Mouse (Mus musculus): ENCODE data around the gene Stra6. TPM values are rescaled to one million over a fixed set of nuclear protein-coding genes. Genes with fewer than 3 reads are reported as not detected.

Stra6 gene
- total and polyA plus RNA-seq, 2 experiments from 2014 or later = 11.0 to 16.2 TPM

- H3K36me3 ChIP-seq (ENCODE audit: insufficient read depth) = peaks cover 2% of the 10 kb centered on the region; the same call in 1 of the 2 replicates
- H3K4me3 ChIP-seq (ENCODE audit: low read depth, low read length) = peak overlapping the region; percentile 52
- DNase-seq = peak; percentile 56
- WGBS = 8% methylated on average over 46 of the region's 46 CpGs
- no peaks in the 10 kb centered on the region; the same call in 1 of the 2 replicates for H3K27me3 ChIP-seq (ENCODE audit: insufficient read depth, low read length)
- H3K9ac ChIP-seq = peak overlapping the region; percentile 68
- H3K4me2 ChIP-seq (ENCODE audit: low read depth) = peak overlapping the region; percentile 65
- peaks cover 9% of the 10 kb centered on the region; the same call in 1 of the 2 replicates for H3K4me1 ChIP-seq (ENCODE audit: insufficient read depth)
- peak overlapping the region; percentile 95 for H3K27ac ChIP-seq (ENCODE audit: low read depth, low read length)
- H3K9me3 ChIP-seq (ENCODE audit: low read length) = no peaks in the 10 kb centered on the region
- no peak for ATAC-seq
- no peak for TF ChIP-seq CTCF (IDR thresholded peaks at IDR 0.05; ENCODE audit: low read depth)
Measured at GRCm38 (mm10) chr9:58196610-58197567, 133.3 kb downstream of the Stra6 start.

GRCm38 (mm10) chr9:58197781-58198701 lies 134.5 kb downstream of the Stra6 start:
- Histone ChIP-seq H3K4me1 (ENCODE audit: insufficient read depth) (peaks cover 15% of the 10 kb centered on the region; the same call in 1 of the 2 replicates), H3K36me3 (ENCODE audit: insufficient read depth) (peaks cover 2% of the 10 kb centered on the region; the same call in 1 of the 2 replicates), H3K27me3 (ENCODE audit: insufficient read depth, low read length) (peaks cover 3% of the 10 kb centered on the region), H3K9ac (peak overlapping the region; percentile 68), H3K27ac (ENCODE audit: low read depth, low read length) (peak overlapping the region; percentile 95), H3K9me3 (ENCODE audit: low read length) (no peaks in the 10 kb centered on the region), H3K4me2 (ENCODE audit: low read depth) (peak overlapping the region; percentile 65), H3K4me3 (ENCODE audit: low read depth, low read length) (peak overlapping the region; percentile 52)
- TF ChIP-seq CTCF (IDR thresholded peaks at IDR 0.05; ENCODE audit: low read depth) = peak; percentile 72
- DNase-seq = peak; percentile 76
- peak; percentile 11; the same call in 1 of the 2 replicates for ATAC-seq
- WGBS = 3% methylated on average over 58 of the region's 58 CpGs

GRCm38 (mm10) chr9:58198801-58199371 lies 135.3 kb downstream of the Stra6 start:
- peak; percentile 71 for DNase-seq
- 0 out of 2 replicates have a peak, but pooled peaks have one; percentile 0 for ATAC-seq
- Histone ChIP-seq H3K36me3 (ENCODE audit: insufficient read depth) (peaks cover 2% of the 10 kb centered on the region; the same call in 1 of the 2 replicates), H3K9ac (peak overlapping the region; percentile 68), H3K9me3 (ENCODE audit: low read length) (no peaks in the 10 kb centered on the region), H3K27ac (ENCODE audit: low read depth, low read length) (peak overlapping the region; percentile 95), H3K4me1 (ENCODE audit: insufficient read depth) (peaks cover 15% of the 10 kb centered on the region; the same call in 1 of the 2 replicates), H3K27me3 (ENCODE audit: insufficient read depth, low read length) (peaks cover 3% of the 10 kb centered on the region), H3K4me2 (ENCODE audit: low read depth) (peak overlapping the region; percentile 65), H3K4me3 (ENCODE audit: low read depth, low read length) (peak overlapping the region; percentile 52)
- TF ChIP-seq CTCF (IDR thresholded peaks at IDR 0.05; ENCODE audit: low read depth) = peak; percentile 26; the same call in 1 of the 2 replicates
- WGBS = 6% methylated on average over 35 of the region's 38 CpGs

- WGBS = 3% methylated on average over 41 of the region's 41 CpGs
- peak; percentile 57 for DNase-seq
Measured at GRCm38 (mm10) chr9:58199381-58200269, 136.0 kb downstream of the Stra6 start.

GRCm38 (mm10) chr9:58200270-58201090 lies 136.9 kb downstream of the Stra6 start:
- no peaks in the 10 kb centered on the region for H3K9me3 ChIP-seq (ENCODE audit: low read length)
- H3K36me3 ChIP-seq (ENCODE audit: insufficient read depth) = peaks cover 2% of the 10 kb centered on the region; the same call in 1 of the 2 replicates
- peak overlapping the region; percentile 52 for H3K4me3 ChIP-seq (ENCODE audit: low read depth, low read length)
- peaks cover 21% of the 10 kb centered on the region for H3K4me1 ChIP-seq (ENCODE audit: insufficient read depth)
- peak overlapping the region; percentile 68 for H3K9ac ChIP-seq
- no peak for ATAC-seq
- no peak for TF ChIP-seq CTCF (IDR thresholded peaks at IDR 0.05; ENCODE audit: low read depth)
- WGBS = 9% methylated on average over 11 of the region's 11 CpGs
- H3K4me2 ChIP-seq (ENCODE audit: low read depth) = peak overlapping the region; percentile 65
- peak; percentile 57 for DNase-seq
- H3K27ac ChIP-seq (ENCODE audit: low read depth, low read length) = peak overlapping the region; percentile 95
- peaks cover 3% of the 10 kb centered on the region for H3K27me3 ChIP-seq (ENCODE audit: insufficient read depth, low read length)

More at GRCm38 (mm10) chr9:58199381-58200269, 136.0 kb downstream of the Stra6 start:
- Histone ChIP-seq H3K9ac (peak overlapping the region; percentile 68), H3K4me2 (ENCODE audit: low read depth) (peak overlapping the region; percentile 65), H3K9me3 (ENCODE audit: low read length) (no peaks in the 10 kb centered on the region), H3K4me1 (ENCODE audit: insufficient read depth) (peaks cover 15% of the 10 kb centered on the region; the same call in 1 of the 2 replicates), H3K4me3 (ENCODE audit: low read depth, low read length) (peak overlapping the region; percentile 52), H3K27me3 (ENCODE audit: insufficient read depth, low read length) (peaks cover 3% of the 10 kb centered on the region), H3K27ac (ENCODE audit: low read depth, low read length) (peak overlapping the region; percentile 95), H3K36me3 (ENCODE audit: insufficient read depth) (peaks cover 2% of the 10 kb centered on the region; the same call in 1 of the 2 replicates)
- no peak for ATAC-seq
- no peak for TF ChIP-seq CTCF (IDR thresholded peaks at IDR 0.05; ENCODE audit: low read depth)

Measured in forebrain, postnatal 0 days (tissue).